Mouse (Mus musculus) kidney, postnatal 25 days (tissue): ENCODE measurements around the gene Prrc2b.

Source experiments
- DNase-seq, 2 experiments: peaks; one replicate each; pipeline ENCODE4 v3.0.0; 2021; ENCODE audit warnings: mixed read lengths in 2 of 2

The Prrc2b gene

DNA sequence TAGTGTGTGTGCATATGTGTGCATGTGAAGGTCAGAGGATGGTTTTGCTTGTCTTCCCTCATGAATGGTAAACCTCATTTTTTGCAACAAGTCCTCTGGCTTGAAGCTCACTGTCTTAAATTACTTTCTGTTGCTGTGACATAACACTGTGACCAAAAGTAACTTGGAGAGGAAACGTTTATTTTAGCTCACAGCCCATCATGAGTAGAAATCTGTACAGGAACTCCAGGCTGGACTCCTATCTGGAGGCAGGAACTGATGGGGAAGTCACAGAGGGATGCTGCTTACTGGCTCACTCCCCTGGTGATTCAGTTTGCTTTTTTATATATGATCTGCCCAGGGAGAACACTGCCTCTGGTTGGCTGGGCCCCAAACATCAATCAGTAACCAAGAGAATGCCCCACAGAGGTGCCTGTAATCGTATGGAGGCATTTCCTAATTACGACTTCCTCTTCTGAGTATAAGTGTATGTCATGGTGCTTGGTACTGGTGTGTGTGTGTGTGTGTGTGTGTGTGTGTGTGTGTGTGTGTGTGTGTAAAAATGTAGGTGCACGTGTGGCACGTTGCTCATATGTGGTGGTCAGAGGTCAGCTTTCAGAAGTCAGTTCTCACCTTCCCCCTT, 38.3 kb downstream of the Prrc2b start:
- no peak for DNase-seq

DNA sequence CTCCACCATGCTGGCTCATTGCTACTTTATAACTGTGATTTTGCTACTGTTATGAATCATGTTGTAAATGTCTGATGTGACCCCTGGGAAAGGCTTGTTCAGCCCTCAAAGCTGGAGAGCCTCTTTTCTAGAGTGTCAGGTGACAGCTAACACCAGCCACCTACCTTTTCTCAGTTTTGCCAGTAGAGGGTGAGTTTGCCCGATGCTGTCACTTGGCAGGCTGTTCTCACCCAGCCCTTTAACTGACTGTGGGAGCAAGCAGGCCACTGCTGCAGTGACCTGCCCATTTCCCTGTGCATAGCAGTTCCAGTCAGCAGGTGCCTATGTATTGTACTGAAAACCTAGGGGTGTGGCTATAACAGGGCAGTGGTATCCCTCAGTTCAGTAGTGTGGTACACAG, 39.7 kb downstream of the Prrc2b start:
- no peak for DNase-seq

DNA sequence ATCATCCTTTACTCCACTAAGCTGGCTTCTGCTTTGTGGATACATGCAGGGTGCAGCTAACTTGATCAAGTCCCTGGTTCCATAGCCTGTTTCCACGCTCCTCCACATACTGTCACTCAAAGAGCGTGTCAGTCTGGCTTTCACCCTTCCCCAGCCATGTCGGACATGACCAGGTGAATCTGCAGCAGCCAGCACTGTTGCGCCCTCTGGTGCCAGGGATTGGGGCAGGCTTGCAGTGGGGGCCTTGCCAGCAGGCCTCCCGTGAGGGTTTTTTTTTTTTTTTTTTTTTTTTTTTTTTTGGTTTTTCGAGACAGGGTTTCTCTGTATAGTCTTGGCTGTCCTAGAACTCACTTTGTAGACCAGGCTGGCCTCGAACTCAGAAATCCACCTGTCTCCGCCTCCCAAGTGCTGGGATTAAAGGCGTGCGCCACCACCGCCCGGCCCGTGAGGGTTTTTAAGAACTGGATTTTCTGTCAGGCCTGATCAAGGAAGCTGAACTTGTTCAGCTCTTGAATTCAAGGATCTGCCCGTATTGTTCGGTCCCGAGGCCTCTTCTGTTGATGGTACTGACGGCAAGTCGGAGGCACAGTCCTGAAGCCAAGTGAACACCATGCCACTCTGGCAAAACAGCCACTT, 41.1 kb downstream of the Prrc2b start:
- DNase-seq: peak; percentile 81 to 84

DNA sequence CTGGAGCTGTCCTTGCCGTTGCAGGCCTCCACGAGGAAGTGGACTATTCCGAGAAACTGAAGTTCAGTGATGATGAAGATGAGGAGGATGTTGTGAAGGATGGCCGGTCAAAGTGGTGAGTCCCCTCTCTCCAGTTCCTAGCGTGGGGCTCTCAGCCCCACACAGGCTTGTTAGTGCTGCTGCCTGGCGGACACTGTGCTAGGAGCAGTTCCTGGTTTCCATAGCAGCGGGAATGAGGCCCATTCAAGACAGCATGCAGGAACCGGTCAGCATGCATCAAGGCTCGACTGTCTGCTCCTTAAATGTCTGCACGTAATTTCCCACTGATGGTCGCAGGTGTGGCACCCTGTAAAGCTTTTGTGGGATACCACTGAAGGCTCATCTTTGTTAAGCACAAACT, 48.1 kb downstream of the Prrc2b start:
- DNase-seq: no peak

DNA sequence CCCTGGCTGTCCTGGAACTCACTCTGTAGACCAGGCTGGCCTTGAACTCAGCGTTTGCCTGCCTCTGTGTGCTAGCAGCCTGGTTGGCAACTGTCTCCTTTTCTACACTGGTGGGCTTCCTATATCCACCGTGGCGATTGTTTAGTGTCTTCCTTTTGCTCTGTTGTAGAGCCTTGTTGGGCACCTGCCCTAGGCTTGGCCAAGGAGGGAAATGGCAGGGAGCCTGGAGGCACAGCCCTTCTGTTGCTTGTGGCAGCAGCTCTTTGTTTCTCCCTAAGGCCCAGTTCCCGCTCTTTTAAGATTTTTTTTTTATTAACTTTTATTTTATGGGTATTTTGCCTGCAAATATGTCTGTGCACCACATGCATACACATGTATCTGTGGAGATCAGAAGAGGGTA, 49.2 kb downstream of the Prrc2b start:
- DNase-seq: no peak

DNA sequence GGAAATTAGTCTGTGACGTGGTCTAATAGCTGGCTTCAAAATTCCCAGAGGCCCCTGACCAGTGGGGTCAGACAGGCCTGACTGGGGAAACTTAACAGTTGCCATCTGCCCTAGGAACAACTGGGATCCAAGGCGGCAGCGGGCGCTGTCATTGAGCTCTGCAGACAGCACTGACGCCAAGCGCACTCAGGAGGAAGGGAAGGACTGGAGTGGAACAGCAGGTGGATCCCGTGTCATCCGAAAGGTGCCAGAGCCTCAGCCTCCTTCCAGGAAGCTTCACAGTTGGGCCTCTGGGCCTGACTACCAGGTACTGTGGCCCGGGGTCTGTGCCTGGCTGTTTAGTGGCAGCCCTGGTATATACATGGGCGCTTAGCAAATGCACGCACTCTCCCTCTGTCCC, 49.8 kb downstream of the Prrc2b start:
- no peak for DNase-seq

DNA sequence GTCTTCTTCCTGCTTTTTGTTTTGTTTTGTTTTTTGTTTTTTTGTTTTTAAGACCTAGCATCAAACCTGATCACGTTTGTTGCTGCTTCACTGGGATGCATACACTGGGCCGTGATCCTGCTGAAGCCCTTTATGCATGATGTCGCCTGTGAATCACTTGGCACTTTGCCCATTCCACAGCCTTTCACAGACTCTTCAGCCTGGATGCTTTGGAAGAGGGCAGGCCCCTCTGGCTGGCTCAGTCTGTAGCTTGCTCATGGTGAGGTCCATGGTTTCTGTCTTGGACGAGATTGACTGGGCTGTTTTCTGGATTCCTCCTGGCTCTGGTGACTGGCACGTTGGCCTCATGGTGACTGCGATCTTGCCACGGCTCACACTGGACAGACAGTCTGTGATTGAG, 50.6 kb downstream of the Prrc2b start:
- DNase-seq: no peak

DNA sequence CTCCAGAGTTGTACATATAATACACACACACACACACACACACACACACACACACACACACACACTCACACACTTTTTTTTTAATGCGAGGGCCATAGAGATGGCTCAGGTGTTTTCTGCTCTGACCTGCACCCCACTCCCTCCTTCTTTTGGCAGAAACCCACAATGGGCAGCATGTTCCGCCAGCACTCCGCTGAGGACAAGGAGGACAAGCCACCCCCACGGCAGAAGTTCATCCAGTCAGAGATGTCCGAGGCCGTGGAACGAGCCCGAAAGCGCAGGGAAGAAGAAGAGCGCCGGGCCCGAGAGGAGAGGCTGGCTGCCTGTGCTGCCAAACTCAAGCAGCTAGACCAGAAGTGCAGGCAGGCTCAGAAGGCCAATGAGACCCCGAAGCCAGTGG, 53.0 kb downstream of the Prrc2b start:
- DNase-seq: no peak

DNA sequence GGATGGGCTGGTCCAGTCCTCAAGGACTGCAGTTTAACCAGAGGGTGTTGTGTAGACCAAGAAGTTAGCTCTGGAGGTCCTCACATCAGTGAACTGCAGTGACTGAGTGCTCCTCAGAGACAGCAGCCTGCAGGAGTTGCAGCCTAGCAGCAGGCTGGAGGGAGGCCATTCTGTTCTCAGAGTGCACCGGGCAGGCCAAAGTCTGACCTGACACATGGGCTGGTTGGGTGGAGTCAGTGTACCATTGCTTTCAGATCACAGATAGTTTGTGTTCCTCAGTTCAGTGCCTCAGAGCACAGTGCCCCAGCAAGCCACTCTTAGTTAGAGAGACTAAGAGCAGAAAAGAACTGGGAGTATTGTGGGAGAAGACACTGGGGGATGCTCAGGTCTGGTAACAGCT, 56.8 kb downstream of the Prrc2b start:
- DNase-seq: peak; percentile 56 to 82

DNA sequence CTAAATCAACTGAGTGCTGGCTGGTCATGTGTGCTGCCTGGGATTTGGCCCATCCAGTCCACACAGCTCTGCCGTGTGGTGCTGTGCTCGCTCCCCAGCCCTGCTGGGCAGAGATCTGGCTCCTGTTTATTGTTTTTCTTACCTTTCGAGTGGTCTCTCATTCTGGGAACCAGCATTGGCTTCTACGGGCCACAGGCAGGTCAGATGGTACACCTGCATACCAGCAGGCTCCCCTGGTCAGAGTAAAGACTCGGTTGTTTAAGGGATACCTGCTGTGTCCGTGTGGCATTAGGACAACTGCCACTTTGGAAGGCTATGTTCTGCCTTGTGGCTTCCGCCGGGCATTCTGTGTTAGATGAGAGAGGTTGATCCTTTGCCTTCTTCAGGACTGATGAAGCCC, 60.8 kb downstream of the Prrc2b start:
- no peak for DNase-seq

DNA sequence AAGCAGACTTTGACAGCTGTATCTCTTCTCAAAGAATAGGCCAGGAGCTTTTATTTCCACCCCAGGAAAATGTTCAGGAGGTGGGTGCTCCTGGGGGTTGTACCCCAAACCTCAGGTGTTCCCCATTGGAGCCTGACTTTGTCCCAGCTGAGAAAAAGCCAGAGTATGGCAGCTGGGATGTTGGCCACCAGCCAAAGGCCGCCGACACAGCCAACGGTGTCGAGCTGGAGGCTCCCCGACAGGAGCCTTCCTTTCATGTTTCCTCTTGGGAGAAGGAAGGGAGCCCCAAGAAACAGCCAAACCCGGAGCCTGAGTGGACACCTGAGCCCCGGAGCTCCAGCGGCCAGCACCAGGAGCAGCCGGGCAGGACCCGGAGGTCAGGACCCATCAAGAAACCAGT, 62.1 kb downstream of the Prrc2b start:
- peak in 1 of 2 experiments; percentile 29 for DNase-seq

DNA sequence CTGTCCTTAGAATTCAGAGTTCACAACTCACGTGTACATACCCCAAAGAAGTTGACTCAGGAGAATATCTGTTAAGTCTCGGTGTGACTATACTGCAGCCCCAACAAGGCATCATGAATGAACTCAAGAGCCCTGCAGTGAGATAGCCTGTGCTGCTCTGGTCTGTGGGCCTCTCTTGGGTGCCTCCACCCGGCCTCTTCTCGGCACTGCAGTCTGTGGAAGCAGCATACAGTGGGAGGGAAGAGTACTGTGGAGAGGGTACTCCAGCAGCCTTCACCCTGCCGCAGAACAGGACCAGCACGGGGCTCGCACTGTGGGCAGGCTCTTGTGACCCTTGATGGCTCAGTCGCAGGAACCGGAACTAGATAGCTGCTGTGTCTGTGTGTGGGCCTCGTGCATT, 64.7 kb downstream of the Prrc2b start:
- DNase-seq: no peak

DNA sequence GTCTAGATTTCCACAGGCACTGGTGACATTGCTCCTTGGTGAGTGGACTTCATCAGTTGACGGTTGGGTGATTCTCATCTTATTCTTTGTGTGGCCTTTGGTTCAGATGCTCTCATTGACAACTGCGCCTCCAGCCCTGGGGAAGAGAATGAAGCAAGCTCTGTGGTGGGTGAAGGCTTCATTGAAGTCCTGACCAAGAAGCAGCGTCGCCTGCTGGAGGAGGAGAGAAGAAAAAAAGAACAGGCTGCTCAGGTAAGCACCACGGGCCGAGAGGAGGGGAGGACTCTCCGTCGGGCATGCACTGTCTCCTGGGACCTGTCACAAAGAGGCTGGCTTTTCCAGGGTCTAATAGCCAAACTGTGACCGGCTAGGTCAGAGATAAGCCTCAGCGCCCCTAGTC, 65.6 kb downstream of the Prrc2b start:
- DNase-seq: no peak

DNA sequence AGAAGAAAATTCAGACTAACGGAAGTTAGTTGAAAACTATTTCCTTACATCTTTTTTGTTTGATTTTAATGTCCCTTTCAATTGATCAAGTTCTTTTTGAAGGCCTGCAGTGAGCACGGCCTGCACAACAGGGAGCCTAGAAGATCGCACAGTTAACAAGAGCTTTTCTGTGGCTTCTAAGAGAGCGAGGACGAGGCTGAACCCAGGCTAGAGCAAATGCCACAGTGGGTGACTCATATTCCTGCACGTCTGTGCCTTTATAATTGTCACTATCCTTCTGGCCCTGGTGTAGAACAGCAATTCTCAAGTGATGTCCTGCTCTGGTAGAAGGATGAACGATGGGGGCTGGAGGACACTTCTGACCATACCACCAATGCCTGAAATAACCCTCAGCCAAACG, 66.8 kb downstream of the Prrc2b start:
- DNase-seq: no peak

DNA sequence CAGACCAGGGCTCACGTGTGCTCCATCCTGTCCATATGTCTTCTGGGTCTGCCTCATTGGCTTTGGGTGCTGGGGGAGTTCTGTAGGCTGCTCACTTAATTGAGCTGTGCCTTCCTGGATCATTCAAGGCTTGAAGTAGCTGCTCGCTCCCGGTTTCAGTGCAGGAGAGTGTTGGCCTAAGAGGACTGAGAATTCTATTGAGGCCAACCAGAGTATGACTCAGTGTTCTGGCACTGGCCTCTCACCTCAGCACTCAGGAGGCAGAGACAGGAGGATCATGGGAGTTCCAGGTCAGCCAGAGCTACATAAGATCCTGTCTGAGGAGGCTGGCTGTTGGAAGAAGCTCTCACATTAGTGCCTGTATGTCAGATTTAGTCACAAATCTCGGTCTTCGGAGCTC, 67.2 kb downstream of the Prrc2b start:
- DNase-seq: no peak

DNA sequence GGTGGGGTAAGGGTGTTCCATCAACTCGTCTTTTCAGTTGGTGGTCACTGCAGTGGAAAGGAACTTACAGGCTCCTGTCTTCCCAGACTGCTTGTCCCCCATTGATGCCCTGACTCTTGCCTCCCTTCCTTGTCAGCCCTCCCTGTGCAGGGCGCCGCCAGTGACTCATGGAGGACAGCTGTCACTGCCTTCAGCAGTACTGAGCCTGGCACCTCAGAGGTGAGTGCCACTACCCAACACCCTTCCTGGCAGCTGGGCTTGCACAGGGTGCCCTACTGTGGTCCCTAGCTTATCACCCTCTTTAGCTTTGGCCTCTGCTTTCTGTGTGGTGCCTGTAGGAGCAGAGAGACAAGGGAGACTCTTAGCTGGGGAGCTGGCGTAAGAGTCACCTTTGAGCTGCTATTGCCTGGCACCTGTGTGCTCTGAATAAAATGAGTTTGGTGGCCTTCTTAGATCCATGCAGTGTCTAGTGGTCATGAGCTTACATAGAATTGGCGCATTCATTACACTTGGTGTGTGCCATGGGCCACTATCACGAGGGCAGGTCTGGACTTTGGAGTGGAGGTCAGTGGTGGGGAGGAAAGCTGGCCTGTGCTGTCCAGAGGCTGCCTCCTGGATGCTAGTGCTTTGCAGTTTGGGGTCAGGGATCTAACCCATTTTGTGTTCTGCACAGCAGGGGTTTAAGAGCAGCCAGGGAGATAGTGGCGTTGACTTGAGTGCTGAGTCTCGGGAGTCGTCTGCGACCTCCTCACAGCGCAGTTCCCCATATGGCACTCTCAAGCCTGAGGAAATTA, 67.9 kb downstream of the Prrc2b start:
- DNase-seq: peak; percentile 73 to 89

DNA sequence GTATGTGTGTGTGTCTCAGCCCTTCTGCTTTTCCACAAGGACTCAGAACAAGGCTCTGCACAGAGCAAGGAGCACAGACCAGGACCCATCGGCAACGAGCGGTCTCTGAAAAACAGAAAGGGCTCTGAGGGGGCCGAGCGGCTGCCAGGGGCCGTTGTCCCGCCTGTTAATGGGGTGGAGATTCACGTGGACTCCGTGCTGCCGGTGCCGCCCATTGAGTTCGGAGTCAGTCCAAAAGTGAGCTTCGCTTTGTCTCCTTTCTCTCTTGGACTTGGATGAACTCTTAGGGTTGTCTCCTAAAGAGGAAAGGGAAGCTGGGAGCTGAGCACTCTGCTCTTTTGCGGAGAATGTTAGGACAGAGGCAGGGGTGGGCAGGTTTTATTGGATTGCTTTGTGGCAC, 68.6 kb downstream of the Prrc2b start:
- no peak for DNase-seq

DNA sequence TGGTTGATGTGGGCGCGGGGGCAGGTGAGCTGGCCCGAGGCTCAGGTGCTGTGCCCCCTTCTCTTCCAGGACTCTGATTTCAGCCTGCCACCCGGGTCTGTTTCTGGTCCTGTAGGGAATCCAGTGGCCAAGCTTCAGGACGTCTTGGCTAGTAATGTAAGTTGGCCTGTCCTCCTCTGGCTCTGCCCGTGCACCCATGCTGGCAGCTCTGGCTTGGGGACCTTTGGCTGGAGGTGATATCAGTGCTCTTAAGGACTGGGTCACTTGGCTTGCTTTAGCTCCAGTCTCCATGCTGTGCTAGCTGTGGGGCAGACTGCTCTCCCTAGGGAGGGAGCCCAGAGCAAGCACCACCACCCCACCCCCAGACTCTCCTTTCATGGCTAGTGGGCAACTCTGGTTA, 69.1 kb downstream of the Prrc2b start:
- no peak for DNase-seq

DNA sequence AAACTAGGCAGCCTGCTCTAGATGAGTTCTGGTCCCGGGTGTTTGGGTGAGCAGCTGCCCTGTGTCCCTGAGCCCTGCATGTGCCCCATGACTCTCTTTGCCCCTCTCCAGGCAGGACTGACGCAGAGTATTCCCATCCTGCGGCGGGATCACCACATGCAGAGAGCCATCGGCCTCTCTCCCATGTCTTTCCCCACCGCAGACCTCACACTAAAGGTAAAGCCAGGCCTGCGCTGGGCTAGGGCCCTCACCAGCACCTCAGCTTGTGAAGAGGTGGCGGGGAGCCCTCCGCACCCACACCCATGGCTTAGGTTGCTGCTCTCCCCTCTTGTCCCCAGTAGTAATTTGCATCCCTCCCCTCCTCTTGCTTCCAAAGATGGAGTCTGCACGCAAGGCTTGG, 70.1 kb downstream of the Prrc2b start:
- no peak for DNase-seq

DNA sequence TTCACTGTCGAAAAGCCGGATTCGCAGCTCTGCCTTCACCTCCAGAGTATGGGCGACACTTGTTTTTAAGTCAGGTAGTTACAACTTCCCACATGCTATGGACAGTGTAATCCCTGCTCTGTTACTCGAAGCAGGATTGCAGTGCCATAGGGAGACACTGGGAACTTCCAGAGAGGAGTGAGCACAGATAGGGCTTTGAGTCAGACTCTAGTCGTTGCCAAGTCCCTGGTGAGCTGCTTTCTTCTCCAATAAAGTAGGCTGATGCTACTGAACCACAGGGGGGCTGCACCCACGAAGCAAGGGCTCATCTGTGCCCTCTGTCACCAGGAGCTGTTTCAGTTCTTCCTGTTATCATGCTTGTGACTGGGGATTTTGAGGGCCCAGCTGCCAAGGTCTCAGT, 70.7 kb downstream of the Prrc2b start:
- DNase-seq: no peak

DNA sequence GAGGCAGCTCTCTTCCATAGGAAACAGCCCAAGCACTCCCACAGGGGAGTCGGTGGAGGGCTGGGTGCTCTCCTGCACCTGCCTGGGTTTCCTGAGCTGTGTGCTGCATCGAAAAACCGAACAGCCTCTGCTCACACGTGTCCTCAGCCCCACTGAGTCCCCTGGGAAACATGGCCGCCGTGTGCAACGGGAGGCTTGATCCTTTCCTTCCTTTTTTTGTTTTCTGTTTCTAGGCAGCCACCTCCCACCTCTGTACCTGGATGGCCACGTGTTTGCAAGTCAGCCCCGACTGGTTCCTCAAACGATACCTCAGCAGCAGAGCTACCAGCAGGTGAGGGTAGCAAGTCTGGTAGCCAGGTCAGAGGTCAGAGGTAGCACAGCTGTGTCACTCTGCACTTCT, 71.2 kb downstream of the Prrc2b start:
- no peak for DNase-seq

DNA sequence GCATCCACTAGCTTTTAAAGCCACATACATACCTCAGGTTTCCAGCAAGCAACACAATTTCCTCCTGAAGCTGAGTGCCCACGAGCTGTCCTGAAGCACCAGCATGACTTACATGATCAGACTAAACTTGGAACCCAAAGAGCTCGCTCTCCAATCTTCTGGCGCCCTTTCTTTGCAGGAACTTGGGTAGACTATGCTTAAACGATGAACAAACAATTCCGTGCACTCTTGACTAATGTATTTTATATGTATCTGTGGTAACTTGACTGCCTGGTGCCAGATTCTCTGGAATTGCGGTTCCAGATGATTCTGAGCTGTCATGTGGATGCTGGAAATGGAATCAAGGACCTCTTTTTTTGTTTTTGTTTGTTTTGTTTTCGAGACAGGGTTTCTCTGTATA, 84.6 kb downstream of the Prrc2b start:
- DNase-seq: no peak

DNA sequence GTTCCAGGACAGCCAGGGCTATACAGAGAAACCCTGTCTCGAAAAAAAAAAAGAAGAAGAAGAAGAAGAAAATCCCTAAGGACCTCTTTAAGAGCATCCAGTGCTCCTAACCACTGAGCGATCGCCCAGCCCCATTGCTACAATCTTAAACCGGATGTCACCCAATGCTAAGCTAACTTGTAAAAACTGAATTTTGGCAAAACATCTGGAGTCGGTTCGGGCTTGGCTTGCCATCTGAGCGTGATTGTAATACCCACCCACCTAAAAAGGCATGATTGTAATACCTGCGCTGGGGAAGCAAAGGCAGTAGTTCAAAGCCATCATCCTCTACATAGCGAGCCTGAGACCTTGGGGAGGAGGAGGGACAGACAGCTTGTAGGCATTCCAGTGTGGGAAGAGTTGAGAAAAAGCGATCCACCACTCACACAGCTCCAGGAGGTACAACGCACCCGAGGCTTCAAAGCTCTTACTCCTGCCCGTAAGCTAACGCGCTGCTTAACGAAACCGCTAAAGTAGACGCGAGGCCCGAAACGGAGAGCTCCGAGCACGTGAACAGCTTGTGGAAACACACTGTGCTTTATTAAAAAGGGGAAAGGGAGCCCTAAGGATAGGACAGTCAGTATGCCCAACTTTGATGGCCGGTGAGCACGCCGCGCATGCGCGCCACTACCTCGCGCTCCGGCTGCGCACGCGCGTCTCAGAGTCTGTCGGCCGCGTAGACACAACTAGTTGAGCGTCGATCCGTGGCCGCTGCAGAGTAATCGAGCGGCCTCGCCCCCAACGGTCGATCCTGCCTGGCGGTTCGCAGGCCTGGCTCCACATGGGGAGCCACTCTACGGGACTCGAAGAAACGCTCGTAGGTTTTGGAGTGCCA, 85.2 kb downstream of the Prrc2b start, which contains the start of gene Pomt1:
Gene Pomt1 (plus strand): TSS at position 705 of the 874 bp plus-strand sequence.
- DNase-seq: peak; percentile 90 to 95
